Mouse (Mus musculus): ENCODE measurements around the gene B230104I21Rik.

Gene B230104I21Rik

DNA sequence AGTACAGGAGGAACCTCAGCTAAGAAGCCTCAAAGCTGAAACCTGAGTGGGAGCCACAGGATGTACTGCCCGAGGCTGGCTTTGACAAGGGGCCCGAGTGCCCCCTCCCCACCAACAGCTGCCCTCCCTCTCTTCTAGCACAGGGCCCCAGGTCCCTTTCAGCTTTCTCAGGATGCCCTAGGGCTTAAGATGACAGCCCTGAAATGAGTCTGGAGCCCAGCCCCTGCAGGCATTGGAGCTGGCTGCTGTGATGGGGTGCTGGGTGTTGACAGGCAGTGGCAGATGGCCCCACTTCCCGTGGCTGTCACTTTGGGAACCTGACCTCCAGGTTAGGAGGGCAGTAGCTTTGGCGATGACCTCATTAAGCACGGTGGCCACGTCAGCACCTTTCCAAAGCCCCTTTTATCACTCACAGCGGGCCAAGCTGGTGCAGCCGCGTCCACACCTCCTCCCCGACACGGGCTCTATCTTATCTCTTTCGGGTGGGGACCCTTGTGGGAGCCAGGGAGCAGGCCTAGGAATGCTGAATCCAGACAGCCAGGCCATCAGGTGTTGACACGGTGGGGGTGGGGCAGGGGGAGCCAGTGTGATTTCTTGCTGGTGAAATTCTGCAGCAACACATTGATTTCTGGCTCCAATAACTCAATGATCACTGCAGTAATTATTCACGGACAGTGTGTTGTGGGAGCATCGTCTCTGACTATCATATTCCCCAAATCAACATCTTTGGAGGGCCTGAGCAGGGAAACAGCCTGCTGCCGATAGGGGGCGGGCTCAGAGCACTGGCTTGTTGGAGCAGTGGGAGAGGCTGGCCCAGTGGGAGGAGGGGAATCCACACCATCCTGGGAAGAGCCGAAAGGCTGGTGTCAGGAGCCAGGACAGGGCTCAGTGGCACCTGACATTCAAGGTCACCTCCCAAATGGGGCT lies 57.5 kb downstream of the B230104I21Rik start:
- DNase-seq (ENCODE audit: extremely low spot score): peak; percentile 73

DNA sequence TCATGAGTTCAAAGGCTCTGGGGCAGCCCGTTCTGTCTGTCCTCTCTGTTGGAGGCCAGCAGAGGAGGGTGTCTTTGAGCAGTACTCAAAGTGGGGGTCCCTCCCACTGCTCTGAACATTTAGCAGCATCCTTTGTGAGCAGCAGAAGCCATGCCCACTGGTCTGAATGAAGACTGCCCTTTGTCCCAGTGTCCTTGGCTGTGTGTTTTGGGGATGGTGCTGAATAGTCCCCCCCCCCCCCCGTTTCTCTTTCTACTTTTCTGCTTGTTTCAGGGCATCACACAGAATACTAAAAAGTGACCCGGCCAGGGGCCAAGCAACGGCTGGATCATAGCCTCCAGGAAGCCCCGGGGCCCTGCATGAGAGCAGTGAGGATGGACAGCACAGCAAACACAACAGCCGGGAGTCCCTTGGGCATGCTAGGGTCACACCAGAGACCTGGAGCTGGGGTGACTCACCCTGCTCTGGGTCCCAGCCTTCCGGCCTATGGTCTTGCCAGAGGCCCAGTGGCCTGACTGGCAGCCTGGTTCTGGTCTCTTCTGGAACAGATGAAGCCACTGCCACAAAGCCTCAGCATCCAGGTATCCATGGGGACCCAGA lies 58.3 kb downstream of the B230104I21Rik start:
- no peak for DNase-seq (ENCODE audit: extremely low spot score)

DNA sequence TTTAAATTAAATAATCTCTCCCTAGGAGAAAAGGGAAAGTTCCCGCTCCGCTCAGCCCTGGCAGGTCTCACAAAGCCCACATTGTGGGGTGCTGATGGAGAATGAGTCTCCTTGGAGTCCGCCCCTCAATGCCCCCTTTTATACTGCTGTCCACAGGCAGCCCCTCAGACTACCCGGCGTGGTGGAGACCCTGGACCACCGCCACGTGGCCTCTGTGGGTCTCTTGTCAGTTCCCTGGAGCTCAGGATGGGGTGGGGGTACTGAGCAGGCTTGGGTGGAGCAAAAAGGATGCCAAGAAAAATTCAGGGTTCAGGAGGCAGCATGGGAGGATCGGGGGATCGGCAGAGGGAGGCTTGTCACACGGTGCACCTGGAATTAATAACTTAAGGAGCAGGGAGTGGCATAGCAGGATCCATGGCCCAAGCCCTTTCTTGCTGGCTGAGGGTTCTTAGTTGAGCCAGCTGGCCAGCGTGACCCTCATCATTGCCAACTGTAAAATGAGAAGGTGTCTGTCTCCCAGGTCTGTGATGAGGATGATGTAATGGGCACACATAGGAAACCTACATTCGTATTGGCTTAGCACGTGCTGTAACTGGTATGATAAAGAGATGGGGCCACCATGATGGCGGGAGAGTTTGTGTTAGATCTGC lies 60.9 kb downstream of the B230104I21Rik start:
- no peak for DNase-seq (ENCODE audit: extremely low spot score)

Data from embryo, embryonic 9.5 days (tissue).